Mouse (Mus musculus) kidney, adult 8-10 months (tissue): ENCODE data around the gene Ccdc32.
A peak's percentile ranks its signal among the peaks of the same experiment; 100 is the strongest.
"Not testable (repeated sequence)": the region's sequence is repeated elsewhere in the genome, so short reads cannot be mapped to it uniquely, and the experiment has no call there.

Source experiments
- DNase-seq, 2 experiments: peaks; one replicate each; pipeline ENCODE4 v3.0.0; 2022

Ccdc32 gene

DNA sequence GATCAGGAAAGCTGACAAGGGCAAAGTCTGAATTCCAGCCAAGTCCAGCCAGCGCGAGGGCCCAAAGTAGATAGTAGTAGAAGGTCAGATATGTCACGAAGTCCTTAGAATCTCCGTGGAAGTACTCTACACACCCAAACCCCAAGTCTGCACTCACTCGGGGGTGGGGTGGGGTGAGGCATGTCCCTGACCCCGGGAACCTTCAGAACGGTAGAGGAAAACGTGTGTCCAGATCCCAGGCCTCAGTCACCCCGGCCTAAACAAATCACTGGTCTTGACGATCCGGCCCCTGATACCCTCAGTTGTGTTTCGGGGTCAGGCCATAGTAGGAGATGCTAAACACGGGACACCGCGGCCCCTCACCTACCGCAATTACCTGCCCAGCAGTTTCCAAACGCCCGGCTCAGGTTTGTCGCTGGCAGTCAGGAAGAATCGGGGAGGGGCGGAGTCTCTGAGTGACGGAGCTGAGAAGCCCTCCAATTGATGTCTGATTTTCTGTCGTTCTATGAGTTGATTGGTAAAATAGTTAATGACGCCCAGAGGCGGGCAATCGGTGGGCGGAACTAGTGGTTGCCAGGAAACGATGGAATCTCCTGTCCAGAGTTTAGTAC, at the start of gene Ccdc32:
Ccdc32 (minus strand) TSS at position 453 of the 611 bp plus-strand sequence.
- peak; percentile 98 to 99 for DNase-seq

GRCm38 (mm10) chr2:119072397-119072796, 43.2 kb upstream of the Ccdc32 start:
- no peak for DNase-seq

DNA sequence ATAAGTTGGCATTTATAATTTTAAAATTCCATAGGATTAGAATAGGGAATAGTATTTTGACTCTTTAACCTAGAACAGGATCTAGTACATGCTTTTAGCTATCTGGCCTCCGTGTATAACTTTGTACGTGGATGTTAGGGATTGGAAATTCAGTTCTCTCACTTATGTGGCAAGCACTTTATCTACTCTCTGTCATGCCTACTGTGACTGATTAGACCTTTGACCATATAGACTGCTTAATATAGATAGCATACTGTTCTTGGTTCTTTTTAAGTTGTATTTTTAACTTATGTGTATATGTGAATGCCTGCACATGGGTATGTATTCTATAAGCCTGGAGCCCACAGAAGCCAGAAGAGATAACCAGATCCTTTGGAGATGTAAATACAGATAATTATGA, 30.9 kb upstream of the Ccdc32 start:
- no peak for DNase-seq

DNA sequence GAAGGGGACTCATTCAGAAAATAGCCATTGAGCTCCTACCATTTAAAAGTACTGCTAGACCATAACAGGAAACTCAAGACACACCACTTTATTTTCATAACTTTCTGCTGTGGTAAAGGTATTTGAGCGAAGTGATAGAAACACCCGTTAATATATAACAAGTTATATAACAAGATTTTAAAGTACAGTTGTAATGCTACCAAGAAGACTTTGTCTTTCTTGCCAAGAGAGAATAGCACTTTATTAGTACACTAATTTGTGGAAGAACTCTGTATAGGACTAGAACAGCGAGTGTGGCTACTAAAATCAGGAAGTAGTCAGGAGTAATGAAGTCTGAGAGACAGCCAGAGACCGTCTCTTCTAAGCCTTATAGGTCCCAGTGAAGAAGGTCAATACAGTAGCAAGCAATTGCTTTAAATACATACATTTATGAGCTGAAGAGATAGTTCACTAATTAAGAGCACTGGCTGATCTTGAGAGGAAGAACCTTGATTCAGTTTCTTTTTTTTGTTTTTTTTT, 21.0 kb upstream of the Ccdc32 start:
- no peak for DNase-seq

GRCm38 (mm10) chr2:119047849-119048248, 18.7 kb upstream of the Ccdc32 start:
- DNase-seq, result no peak

DNA sequence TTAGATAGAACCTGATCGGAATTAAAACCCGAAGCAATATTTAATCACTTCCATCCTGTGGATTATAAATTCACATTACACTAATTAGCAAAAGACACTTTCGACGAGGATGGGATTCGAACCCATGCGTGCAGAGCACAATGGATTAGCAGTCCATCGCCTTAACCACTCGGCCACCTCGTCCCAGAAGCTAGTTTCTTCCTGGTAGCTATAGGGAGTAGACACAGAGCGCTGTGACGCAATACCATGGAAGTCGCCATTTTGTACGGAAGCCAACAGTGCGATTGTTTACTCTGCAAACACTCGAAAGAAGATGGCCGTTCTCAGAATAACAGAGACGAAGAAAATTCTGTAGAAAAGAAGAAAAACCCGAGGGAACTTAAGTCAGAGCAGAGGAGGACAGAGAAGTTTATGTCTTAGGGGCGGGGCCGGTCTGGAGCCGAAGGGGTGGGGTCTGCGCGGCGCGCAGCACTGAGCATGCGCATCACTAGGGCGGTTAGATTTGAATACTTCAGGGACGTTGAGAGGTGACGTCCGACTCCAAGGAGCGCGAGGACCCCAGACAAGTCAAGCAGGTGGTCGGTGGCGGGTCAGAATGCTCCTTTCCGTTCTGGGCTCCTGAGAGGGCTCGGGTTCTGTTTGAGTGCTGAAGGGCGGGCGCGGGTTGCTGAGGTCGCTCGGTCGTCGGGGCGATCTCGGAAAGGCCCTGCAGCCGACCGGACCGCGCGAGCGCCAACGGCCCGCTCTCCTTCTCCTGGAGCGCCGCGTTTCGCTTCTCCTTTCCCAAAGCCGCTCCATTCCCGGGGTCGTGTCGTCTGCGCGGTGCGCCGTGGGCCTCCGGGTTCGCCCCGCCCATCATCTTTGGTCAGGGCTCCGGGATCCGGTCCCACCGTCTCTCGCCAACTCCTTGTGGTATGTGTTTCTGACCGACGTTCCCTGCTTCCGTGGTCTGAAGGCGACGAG, 17.7 kb upstream of the Ccdc32 start, which contains the start of gene Knl1:
Knl1 (plus strand) TSS at position 471 of the 963 bp plus-strand sequence.
- peak; percentile 94 to 99 for DNase-seq

- DNase-seq, result no peak
These were observed 16.0 kb upstream of the Ccdc32 start for GRCm38 (mm10) chr2:119045163-119045562.

DNA sequence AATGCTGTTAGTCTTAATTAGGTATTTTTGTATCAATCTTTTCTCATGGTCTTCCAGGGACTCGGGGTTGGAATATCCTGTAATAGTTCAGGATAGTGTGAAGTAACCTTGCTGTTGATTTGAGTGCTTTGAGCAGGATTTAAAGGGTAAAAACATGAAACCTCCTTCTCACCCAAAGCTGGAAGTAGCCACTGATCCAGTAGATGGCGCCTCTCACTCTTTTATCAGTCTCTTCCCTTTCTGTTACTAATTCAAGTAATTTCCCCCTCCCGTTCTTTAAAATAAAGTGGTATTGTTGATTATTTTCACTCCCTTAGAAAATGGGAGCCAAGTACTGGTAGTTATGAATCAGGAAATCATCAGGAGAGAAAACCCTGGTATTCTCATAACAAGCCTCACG, 11.7 kb upstream of the Ccdc32 start:
- DNase-seq, result peak in 1 of 2 experiments; percentile 30

- no peak for DNase-seq
These were observed 6.2 kb upstream of the Ccdc32 start for GRCm38 (mm10) chr2:119035397-119035745.

- DNase-seq, result peak; percentile 93 to 94
These were observed 5.6 kb upstream of the Ccdc32 start, which contains the start of gene Rpusd2 for GRCm38 (mm10) chr2:119034656-119035396. Gene Rpusd2, plus strand, starts transcription at chr2:119034790.

GRCm38 (mm10) chr2:119032191-119032590, 3.0 kb upstream of the Ccdc32 start:
- DNase-seq, result no peak

DNA sequence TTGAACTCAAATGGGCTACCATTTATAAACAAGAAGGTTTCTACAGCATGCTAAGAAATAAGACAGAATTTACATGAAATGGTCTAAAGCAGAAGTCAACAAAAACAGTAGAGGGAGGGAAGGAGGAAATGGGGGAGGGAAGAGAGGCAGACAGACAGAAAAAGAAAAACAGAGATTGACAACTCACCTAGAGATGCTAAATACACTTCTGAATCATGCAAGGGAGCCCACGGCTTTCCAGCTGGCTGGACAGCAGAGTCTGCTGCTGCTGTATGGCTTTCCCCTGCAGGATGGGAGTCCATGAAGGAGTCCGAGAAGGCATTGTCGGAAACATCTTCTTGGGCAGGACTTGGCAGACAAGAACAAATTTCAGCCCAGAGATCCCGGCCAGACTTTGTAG, 2.2 kb downstream of the Ccdc32 start:
- no peak for DNase-seq

DNA sequence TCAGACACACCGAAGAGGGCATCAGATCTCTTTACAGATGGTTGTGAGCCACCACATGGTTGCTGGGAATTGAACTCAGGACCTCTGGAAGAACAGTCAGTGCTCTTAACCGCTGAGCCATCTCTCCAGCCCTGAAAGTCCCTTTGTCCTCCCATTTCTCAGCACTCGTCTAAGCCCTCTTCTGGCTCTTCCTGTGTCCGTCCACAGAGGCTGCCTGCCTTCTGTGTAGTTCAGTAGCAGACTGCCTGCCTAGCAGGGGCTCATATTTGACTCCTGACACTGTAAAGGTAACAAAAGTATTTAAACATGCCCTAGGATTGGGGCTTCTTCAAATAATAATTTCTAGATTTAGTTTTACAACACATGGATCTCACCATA, 4.0 kb downstream of the Ccdc32 start:
- no peak for DNase-seq

GRCm38 (mm10) chr2:119024536-119025238, 4.5 kb downstream of the Ccdc32 start:
- DNase-seq, result no peak

- no peak for DNase-seq
These were observed 6.0 kb downstream of the Ccdc32 start for GRCm38 (mm10) chr2:119023154-119023660.

GRCm38 (mm10) chr2:119019538-119019937, 9.7 kb downstream of the Ccdc32 start:
- DNase-seq, result no peak

DNA sequence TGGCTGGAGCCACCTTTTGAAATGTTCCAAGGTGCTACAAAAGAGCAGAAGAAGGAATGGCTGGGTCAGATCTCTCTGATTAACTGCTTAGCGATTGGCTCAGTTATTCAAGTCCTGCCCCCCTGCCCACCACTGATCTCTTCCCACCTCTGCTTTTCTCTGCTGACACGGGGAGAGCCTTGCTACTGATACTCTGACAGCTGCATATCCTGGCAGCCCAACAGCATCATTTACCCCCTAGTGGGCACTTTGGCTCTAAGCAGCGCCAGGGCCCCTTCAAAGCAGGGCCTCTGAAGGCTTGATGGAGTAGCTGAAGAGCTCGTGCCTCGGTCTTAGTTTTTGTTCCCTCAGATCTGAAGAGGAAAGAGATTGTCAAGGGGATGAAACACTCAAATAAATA, 10.1 kb downstream of the Ccdc32 start:
- no peak for DNase-seq

DNA sequence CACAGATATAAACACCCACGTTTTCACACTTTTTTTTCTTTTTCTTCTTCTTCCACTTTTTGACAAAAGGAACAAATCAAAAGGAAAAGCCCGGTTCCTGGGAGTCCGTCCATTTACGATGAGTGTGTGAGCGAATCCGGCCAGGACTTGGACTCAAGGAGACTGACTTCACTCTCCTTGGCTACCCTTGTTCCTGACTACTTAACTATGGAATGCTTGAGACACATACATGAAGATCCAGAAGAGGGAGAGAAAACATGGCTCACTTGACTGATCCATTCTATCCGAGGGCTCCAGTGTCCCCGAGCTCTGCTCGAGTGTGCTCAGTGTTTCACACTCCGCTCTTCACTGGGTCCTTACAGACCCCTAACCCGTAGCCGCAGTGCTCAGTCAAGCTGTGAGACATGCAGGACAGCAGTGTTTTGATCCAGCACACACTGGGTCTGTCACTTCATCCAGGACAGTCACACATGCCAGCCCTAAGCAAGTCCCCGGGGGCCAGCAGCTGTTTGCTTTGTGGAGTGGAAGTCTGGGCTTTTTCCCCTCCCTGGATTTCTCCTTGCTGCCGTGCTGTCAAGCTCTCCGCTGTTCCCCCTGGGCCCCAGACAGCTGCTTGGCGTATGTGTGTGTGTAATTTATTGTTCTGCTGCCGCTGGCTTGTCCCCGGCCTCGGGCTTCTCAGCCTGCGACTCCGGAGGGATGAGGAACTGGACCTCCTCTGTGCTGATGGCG, 10.6 kb downstream of the Ccdc32 start:
- DNase-seq, result no peak

DNA sequence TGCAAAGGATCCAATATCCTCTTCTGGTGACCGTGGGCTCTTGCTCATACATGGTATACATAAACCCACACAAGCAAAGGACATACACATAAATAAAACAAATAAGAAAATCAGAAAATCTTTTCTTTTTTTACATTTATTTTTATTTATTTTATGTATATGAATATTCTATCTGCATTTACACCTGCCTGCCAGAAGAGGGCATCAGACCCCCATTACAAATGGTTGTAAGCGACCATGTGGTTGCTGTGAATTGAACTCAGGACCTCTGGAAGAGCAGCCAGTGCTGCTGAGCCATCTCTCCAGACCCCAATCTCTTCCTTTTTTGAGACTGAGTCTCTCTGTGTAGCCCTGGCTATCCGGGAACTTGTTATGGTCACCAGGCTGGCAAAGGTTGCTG, 11.5 kb downstream of the Ccdc32 start:
- DNase-seq, result no peak

- DNase-seq, result not testable (repeated sequence)
These were observed 12.9 kb downstream of the Ccdc32 start for GRCm38 (mm10) chr2:119016312-119016711.

- peak; percentile 44 to 45 for DNase-seq
These were observed 13.5 kb downstream of the Ccdc32 start for GRCm38 (mm10) chr2:119015604-119016180.
